Mouse (Mus musculus) ovary, postnatal 10 days (tissue): ENCODE measurements around the gene Pxn.
"Not testable (repeated sequence)": the region's sequence is repeated elsewhere in the genome, so short reads cannot be mapped to it uniquely, and the experiment has no call there.

Experiments used
- DNase-seq: peaks from one replicate; pipeline ENCODE4 v3.0.0; 2022; ENCODE audit warnings: low spot score

Pxn gene

DNA sequence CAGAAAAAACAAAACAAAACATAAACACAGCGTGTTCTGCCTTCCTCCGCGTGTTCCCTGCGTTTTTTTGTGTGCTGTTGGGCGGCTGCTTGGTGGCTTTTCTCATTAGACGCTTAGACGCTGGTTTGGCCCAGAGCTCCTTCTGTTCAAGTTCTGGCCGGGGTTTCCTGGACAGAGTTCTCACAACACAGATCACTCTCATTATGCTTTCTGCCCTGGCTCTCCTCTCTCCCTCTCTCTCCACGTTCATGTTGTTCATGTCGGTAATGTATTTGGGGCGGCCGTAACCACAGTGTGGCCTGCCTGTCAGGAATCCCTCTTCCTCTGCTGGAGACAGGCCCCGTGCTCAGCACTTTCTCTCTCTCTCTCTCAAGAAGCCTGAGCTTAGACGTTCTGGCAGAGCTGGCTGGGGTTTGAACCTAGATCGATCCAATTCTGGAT lies 2.9 kb downstream of the Pxn start:
- DNase-seq: no peak

- no peak for DNase-seq
Measured at GRCm38 (mm10) chr5:115509790-115510689, 3.6 kb downstream of the Pxn start.

DNA sequence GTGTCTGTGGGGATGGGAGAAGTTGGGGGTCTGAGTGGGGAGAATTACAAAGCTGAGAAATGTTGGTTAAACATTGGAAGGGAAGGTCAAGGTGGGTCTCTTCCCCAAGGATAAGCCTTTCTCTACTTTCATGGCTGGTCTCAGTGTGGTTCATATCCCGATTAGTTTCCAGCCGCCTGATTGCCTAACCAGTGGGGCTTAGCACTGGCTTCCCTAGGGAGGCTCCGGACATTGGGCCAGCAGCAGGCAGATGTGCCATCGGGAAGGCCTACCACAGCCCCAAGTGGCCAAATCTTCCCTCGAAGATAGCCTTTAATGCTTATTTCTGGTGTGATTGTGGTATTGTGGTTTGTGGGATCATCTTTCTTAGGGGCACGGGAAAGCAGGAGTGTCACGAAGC lies 5.9 kb downstream of the Pxn start:
- no peak for DNase-seq

- no peak for DNase-seq
Measured at GRCm38 (mm10) chr5:115513246-115513645, 6.8 kb downstream of the Pxn start.

DNA sequence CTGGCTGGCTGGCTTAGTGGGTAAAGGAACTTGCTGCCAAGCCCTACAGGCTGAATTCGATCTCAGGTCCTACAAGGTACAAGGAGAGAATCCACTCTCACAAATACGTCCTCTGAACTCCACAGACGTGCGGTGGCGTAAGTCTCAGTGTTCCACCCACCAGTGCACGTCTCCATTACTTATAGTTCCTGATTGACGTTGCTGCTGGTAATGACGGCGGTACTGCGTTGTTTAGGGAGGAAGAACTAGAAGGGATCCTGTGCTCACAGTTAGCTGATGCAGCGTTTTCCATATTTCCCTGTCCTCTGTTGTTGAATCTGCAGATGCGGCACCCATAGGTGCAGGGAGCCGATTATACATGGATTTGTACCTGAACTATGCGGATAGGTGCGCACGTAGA lies 7.2 kb downstream of the Pxn start:
- DNase-seq: no peak

- no peak for DNase-seq
Measured at GRCm38 (mm10) chr5:115514346-115514745, 7.9 kb downstream of the Pxn start.

DNA sequence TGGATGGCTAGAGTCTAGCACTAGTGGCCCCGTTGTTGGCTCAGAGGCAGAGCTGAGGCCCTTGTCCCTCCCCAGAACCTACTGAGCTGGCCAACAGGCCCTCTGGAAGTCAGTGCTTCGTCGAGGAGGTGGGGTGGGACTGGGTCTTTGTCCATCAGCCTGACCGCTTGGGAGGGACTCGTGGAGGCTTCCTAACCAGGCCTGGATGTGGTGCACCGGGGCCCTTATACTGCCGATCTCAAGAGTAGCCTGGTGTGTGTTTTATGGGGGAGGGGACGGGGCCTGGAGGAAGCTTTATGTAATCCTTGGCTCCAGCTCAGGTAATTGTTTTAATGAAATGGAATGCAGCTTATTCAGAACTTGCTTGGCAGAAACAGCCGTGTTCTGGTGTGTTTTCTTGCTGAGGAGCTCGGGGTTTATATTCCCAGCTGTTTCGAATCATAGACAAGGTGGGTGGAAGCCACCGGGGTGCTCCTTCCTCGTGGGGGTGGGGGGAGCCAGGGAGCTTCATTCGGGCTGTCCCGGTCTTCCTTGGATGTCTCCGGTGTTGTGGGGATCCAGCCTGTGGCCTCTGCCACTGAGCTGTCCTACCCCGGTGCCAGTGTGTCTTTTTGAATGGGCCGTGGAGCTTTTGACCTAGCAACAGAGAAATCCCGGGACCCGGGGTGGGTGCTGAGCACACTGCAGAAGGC lies 8.6 kb downstream of the Pxn start:
- DNase-seq: no peak

DNA sequence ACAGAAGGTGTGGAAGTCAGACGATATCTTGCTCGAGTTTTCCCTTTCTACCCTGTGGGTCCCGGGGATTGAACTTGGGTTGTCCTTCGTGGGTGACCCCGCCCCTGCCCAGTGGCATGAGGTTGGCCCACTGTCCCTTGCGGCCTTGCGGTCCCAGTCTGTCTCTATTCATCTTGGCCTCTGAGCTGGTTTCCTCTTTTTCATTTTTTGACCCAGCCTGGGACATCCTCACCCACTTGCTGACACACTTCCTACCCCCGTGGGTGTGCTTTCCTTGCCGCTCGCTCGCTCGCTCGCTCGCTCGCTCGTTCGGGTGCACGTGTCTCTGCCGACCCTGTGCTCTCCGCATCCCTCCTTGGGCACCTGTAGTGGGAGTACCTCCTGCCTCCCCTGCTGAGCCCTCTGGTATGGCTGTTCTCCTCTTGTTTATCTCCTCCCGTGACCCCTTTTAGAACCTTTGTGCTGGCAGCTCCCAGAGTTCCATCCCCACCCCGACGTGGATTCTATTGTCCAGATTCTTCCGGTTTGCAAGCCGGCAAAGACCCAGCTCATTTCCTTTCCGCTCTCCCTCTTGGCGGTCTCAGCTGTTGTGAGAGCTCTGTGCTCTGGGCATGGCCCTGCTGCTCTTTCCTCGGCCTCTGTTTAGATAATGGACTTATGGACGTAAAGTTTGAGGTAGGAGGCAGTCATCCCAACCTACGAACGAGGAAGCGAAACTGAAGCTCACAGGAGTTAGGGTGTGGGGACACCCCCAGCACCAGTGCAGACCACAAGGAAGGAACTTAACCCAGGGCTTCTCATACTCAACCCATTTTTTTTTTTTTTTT lies 9.8 kb downstream of the Pxn start:
- no peak for DNase-seq

DNA sequence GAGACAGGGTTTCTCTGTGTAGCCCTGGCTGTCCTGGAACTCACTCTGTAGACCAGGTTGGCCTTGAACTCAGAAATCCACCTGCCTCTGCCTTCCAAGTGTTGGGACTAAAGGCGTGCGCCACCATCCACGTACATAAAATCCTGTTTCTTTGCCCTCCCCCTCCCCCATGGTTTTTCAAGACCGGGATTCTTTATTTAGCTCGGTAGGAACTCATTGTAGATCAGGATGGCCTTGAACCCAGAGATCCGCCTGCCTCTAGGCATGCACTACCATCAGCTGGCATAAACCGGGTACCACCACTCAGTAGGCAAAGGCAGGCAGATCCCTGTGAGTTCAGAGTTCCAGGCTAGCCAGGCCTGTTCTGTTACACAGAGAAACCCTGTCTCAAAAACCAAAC lies 10.4 kb downstream of the Pxn start:
- no peak for DNase-seq

- no peak for DNase-seq
Measured at GRCm38 (mm10) chr5:115517501-115517900, 11.0 kb downstream of the Pxn start.

DNA sequence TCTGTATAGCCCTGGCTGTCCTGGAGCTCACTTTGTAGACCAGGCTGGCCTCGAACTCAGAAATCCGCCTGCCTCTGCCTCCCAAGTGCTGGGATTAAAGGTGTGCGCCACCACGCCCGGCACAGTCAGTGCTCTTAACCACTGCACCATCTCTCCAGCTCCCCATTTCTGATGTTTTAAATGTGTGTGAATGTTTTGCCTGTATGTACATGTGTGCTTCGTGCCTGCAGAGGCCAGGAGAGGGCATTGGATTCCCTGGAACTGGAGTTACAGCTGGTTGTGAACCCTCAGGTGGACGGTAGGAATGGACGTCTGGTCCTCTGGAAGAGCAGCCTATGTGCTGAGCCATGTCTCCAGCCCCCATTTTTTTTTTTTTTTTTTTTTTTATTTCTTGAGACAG lies 11.7 kb downstream of the Pxn start:
- not testable (repeated sequence) for DNase-seq

GRCm38 (mm10) chr5:115520325-115520869 lies 13.9 kb downstream of the Pxn start:
- DNase-seq: no peak

DNA sequence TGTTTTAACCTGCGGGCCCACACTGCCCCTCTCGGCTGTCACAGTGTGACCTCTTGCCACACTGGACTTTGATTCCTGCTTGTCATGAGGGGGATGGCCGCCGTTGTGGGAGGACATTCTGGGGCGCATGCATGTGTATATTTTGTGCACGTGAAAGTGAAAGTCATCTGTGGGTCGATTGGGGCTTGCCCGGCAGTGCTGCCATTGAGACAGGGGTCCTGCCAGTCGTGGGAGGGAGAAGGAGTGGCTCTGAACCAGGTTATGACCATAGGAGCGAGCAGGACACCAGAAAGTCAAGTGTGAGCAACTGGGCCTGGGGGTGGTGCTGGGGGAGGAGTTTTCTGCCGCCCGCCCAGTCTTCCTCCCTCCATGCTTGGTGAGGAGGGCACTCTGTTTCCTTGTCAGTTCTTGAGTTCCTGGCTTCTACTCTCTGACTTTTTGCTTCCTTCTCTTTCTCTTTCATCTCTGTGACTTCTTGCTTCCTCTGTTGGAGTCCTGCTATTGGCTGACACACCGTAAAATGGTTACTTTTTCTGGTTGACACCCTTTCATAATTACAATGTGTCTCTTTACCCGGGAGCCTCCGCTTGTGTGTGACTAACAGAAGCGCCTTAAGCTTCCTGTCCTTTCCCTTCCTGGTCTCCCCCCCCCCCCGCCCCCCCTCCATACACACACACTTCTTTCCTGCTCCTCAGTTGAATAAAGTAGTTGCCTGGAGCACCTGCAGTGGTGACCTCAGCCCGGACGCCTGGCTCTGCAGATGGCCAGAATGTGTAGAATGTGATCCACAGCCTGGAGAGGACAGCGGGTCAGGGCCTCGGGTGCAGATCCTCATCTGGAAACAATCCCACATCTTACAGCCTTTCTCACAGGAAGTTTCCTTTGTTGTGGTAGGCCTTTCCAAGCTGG lies 15.3 kb downstream of the Pxn start:
- no peak for DNase-seq

- DNase-seq: no peak
Measured at GRCm38 (mm10) chr5:115522531-115522930, 16.1 kb downstream of the Pxn start.

- no peak for DNase-seq
Measured at GRCm38 (mm10) chr5:115522981-115523499, 16.6 kb downstream of the Pxn start.

DNA sequence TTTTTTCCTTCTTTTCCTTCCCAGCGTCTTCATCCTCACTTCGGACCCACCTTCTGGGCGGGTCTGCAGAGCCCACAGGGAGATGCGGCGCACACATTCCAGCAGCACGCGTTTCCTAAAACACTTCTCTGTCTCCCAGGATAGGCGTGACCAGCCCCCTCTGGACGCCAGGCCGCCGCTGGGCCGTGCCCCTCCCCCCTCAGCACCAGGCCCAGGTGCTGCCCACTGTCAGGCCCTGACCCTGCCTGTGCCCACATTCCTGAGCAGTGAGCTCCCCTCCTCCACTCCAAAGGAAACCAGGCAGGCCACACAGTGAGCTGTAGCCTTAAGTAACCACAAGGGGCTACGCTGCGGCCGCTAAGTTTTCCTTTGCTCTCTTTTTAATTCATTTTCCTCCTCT lies 17.5 kb downstream of the Pxn start:
- no peak for DNase-seq

DNA sequence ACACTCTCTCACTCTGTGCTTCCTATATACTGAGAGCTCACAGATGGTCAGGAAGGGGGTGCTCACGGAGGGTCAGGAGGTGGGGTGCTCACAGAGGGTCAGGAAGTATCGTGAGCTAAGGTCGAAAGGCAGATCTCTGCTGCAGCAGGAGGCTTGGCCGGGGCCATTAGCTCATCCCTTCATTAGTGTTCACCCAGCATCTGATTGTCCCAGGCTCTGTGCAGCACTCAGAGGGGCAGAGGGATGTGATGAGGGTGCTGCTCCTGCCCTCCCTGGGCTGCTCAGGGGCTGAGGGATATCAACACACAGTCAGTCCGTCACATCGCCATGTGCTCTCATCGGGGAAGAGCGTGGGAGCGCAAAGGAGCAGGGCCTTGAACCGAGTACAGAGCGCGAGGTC lies 18.0 kb downstream of the Pxn start:
- DNase-seq: no peak

GRCm38 (mm10) chr5:115525416-115525815 lies 18.9 kb downstream of the Pxn start:
- no peak for DNase-seq

- no peak for DNase-seq
Measured at GRCm38 (mm10) chr5:115525943-115526342, 19.5 kb downstream of the Pxn start.

DNA sequence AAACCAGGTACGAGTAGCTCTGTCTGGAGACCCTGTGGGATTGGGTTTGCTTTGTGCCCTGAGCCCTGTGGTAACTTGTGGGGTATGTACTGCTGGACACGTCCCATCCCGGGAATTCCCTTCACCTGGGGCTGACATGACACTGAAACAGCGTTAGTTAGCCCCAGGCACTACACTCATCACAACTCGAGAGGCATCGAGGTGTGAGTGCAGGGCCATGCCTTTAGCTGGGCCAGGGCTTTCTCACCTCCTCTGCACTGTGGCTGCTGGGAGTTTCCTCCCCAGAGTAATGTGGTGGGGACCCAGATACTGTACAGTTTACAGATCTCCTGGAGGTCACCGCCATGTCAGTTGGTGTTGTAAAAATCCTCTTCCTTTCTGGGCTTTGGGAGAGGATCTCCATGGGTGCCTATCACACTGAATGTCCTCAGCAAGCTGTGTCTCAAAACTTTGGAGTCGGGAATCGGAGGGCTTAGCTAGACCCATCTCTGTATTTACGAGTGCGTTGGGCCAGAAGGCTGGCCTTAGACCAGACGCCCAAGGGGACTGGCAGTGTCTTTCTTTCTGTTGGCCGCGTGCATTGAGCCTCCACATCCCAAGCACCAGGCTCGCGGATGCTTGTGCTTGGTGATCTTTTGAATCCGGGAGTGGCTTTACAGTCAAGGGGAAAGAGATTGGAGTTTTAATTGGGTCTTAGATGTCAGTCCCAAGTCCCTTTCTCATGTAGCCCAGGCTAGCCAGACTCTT lies 20.2 kb downstream of the Pxn start:
- no peak for DNase-seq
